Mouse (Mus musculus) small intestine, adult 2 months (tissue): ENCODE results near the gene Sarm1. TPM values are rescaled to one million over a fixed set of nuclear protein-coding genes. Genes with fewer than 3 reads are reported as not detected.

Experiments used
- H3K27ac ChIP-seq: fragments of 200-500 bp; 2 replicates; pipeline ENCODE4 v1.5.1; 2012; ENCODE audit warnings: low read depth, low read length, control low read depth, inconsistent platforms; ENCODE audit not compliant: insufficient read depth
- H3K27me3 ChIP-seq: fragments of 200-500 bp; 2 replicates; pipeline ENCODE4 v1.6.1; 2012; ENCODE audit warnings: mild to moderate bottlenecking, moderate library complexity, low read length, inconsistent platforms; ENCODE audit not compliant: control insufficient read depth, insufficient read depth
- H3K36me3 ChIP-seq: fragments of 200-500 bp; 2 replicates; pipeline ENCODE4 v1.6.1; 2012; ENCODE audit warnings: mild to moderate bottlenecking, low read length, control low read depth, inconsistent platforms; ENCODE audit not compliant: control insufficient read depth, insufficient read depth
- H3K4me1 ChIP-seq: fragments of 200-500 bp; 2 replicates; pipeline ENCODE4 v1.6.1; 2012; ENCODE audit warnings: low read length, inconsistent platforms, mixed read lengths; ENCODE audit not compliant: control insufficient read depth, insufficient read depth, insufficient read length
- H3K4me3 ChIP-seq: fragments of 200-500 bp; 2 replicates; pipeline ENCODE4 v1.5.1; 2012; ENCODE audit warnings: low read depth, mild to moderate bottlenecking, control low read depth, inconsistent platforms, low read length, moderate library complexity
- CTCF ChIP-seq: fragments of 200-500 bp; IDR thresholded peaks from 2 replicates; pipeline ENCODE4 v1.5.1; 2012; ENCODE audit warnings: low read depth, mild to moderate bottlenecking, control low read depth, inconsistent platforms, low read length, moderate library complexity, mixed read lengths; ENCODE audit not compliant: insufficient replicate concordance, insufficient read length; ENCODE audit errors: extremely low read depth
- POLR2A ChIP-seq: fragments of 200-500 bp; IDR thresholded peaks from 2 replicates; pipeline ENCODE4 v1.6.1; 2012; ENCODE audit warnings: low read depth, mild to moderate bottlenecking, control low read depth, inconsistent platforms, low read length, moderate library complexity
- WGBS: fragments of 180-500 bp; shearing (Covaris S2); methylation state at CpG from one replicate; pipeline ENCODE4 v1.1.7; 2018; 5-methylcytosine and 5-hydroxymethylcytosine counted together
- polyA plus RNA-seq: library from polyadenylated mRNA; depleted of rRNA; stranded (reverse); fragments of >200 nt; gene quantifications from 2 replicates; pipeline ENCODE4 v1.2.3, GENCODE M21; 2012

Sarm1 gene
- polyA plus RNA-seq, 1 experiment: 0.60 TPM

DNA sequence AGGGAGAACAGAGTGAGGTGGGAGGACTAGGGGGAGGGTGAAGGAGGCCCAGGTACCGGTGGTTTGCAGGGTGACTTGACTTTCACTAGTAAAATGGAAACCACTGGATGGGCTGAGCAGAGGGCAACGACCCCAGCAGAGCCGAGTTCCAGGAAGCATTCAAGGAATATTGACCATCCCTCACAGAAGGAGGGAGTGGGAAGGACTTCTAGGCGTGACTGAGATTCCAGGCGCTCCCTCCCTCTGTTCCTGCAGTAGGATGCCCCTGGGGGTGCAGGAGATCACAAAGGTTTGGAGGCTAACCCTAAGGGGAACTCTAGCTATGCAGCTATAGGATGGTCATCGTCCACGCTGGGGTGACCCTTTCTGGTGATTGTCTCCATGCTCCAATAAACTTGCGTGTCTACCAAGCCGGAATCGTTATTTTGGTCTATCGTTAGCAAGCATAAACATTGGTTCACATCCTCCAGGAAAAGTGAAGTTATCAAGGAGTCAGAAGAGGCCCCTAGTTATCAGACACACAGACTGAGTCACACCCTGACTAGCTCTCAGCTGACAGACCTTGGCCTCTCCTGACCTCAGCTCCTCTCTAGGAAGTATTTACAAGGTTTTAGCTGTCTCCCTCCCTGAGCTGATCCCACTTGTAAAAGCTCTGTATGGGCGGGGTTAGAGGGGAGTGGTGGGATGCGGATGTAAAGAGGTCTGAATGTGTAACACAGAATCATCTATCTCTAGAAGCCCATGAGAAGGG, 34.1 kb downstream of the Sarm1 start:
- H3K4me1 ChIP-seq: peaks cover 27% of the 10 kb centered on the region
- H3K36me3 ChIP-seq: no peaks in the 10 kb centered on the region
- H3K27ac ChIP-seq: peak overlapping the region; percentile 86
- no peak for TF ChIP-seq CTCF
- no peak for TF ChIP-seq POLR2A
- WGBS: 25% methylated on average over 13 of the region's 13 CpGs
- no peaks in the 10 kb centered on the region for H3K27me3 ChIP-seq
- H3K4me3 ChIP-seq: no peak overlapping the region

DNA sequence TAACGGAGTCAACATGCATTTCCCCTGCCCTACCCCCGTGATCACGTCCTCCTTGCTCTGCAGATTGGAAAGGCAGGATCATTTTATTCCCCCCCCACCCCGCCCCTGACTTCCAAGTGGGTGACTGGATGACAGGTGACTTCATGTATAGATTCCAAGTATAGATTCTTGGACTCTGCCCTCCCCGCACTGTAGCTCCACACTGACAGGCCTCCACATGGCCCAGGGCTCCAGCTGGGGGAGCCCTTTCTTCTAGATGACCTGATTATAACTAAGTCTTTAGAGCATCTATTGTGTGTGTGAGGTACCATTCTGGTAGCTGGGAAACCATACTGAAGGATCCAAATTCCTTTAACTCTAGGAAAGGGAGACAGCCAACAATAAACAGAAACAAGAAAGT, 34.9 kb downstream of the Sarm1 start:
- Histone ChIP-seq H3K27ac (peak overlapping the region; percentile 78), H3K4me1 (peaks cover 27% of the 10 kb centered on the region), H3K27me3 (no peaks in the 10 kb centered on the region), H3K4me3 (no peak overlapping the region), H3K36me3 (no peaks in the 10 kb centered on the region)
- 29% methylated on average over 5 of the region's 5 CpGs for WGBS
- TF ChIP-seq POLR2A: no peak
- no peak for TF ChIP-seq CTCF

GRCm38 (mm10) chr11:78461894-78462293, 35.7 kb downstream of the Sarm1 start:
- 69% methylated on average over 1 of the region's 1 CpGs for WGBS
- no peaks in the 10 kb centered on the region for H3K27me3 ChIP-seq
- H3K27ac ChIP-seq: no peak overlapping the region
- no peaks in the 10 kb centered on the region for H3K36me3 ChIP-seq
- TF ChIP-seq POLR2A: no peak
- peak; percentile 57; the same call in 1 of the 2 replicates for TF ChIP-seq CTCF
- H3K4me1 ChIP-seq: peaks cover 27% of the 10 kb centered on the region
- no peak overlapping the region for H3K4me3 ChIP-seq

DNA sequence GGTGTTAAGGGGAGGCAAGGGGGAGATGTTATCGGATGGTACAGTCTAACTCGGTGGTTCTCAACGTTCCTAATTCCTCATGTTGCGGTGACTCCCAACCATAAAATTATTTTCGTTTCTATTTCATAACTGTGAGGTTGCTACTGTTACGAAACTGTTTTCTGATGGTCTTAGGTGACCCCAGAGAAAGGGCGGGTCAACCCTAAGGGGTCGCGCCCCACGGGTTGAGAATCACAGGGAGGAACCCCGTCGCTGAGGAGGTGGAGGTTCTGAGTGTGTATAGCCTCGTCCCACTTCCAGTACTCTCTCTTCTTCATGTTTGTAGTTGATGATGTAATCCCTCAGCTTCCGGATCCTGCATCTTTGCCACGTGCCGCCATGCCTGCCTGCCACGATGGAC, 38.8 kb downstream of the Sarm1 start:
- no peak overlapping the region for H3K4me3 ChIP-seq
- no peaks in the 10 kb centered on the region; the same call in 1 of the 2 replicates for H3K27me3 ChIP-seq
- no peaks in the 10 kb centered on the region for H3K36me3 ChIP-seq
- TF ChIP-seq CTCF (no peak), POLR2A (no peak)
- whole genome bisulfite sequencing: 70% methylated on average over 17 of the region's 17 CpGs
- H3K4me1 ChIP-seq: peaks cover 8% of the 10 kb centered on the region; the same call in 1 of the 2 replicates
- H3K27ac ChIP-seq: no peak overlapping the region

GRCm38 (mm10) chr11:78455308-78455707, 42.2 kb downstream of the Sarm1 start:
- Histone ChIP-seq H3K27ac (no peak overlapping the region), H3K27me3 (no peaks in the 10 kb centered on the region; the same call in 1 of the 2 replicates), H3K4me3 (no peak overlapping the region), H3K4me1 (no peaks in the 10 kb centered on the region), H3K36me3 (no peaks in the 10 kb centered on the region)
- TF ChIP-seq POLR2A (no peak), CTCF (peak; percentile 38; the same call in 1 of the 2 replicates)
- 15% methylated on average over 5 of the region's 5 CpGs for WGBS

GRCm38 (mm10) chr11:78454276-78454675, 43.3 kb downstream of the Sarm1 start:
- Histone ChIP-seq H3K4me1 (no peaks in the 10 kb centered on the region), H3K27me3 (no peaks in the 10 kb centered on the region; the same call in 1 of the 2 replicates), H3K36me3 (no peaks in the 10 kb centered on the region), H3K27ac (no peak overlapping the region), H3K4me3 (no peak overlapping the region)
- no peak for TF ChIP-seq POLR2A
- 66% methylated on average over 7 of the region's 7 CpGs for WGBS

- no peak overlapping the region for H3K27ac ChIP-seq
- no peaks in the 10 kb centered on the region for H3K36me3 ChIP-seq
- WGBS: 21% methylated on average over 4 of the region's 4 CpGs
- TF ChIP-seq CTCF (peak; percentile 93; the same call in 1 of the 2 replicates), POLR2A (no peak)
- H3K4me1 ChIP-seq: no peaks in the 10 kb centered on the region
- no peak overlapping the region for H3K4me3 ChIP-seq
- H3K27me3 ChIP-seq: no peaks in the 10 kb centered on the region; the same call in 1 of the 2 replicates
Measured at GRCm38 (mm10) chr11:78453675-78454074, 43.9 kb downstream of the Sarm1 start.
